Mouse (Mus musculus) MN1 (cell line): ENCODE results near the gene Alox12e.

Experiments
- DNase-seq: peaks from one replicate; pipeline ENCODE4 v3.0.0-alpha.2; 2016; ENCODE audit warnings: low spot score

The Alox12e gene

DNA sequence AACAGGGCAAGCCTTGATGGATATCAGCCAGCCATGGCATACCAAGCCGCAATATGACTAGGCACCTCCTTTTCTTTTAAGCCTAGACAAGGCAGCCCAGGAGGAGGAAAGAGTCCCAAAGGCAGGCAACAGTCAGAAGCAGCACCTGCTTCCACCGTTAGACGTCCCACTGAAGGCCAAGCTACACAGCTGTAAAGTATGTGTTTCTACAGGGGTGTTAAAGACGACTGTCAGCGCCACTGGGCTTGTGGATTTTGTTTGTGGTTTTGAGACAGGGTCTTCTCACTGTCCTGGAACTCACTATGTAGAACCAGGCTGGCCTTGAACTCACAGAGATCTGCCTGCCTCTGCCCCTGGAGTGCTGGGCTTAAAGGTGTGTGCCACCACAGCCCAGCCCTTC lies 36.7 kb downstream of the Alox12e start:
- DNase-seq = no peak

DNA sequence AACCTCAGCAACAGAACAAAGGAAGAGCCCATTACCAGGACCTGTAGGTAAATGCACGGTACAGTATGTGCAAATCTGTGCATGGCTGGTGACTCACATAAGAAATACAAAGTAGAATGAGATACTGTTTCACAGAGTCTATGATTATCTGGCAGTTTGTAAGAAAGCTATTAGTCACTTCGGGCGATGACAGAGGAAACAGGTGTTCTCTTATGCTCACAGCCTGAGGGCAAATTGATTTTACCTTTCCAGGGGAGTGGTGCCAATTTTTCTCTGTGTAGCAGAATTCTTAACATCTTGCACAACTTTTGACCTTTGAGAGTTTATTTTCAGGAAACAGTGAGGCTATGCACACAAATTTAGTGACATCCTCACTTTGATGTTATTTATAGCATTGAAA lies 37.7 kb downstream of the Alox12e start:
- DNase-seq = no peak

DNA sequence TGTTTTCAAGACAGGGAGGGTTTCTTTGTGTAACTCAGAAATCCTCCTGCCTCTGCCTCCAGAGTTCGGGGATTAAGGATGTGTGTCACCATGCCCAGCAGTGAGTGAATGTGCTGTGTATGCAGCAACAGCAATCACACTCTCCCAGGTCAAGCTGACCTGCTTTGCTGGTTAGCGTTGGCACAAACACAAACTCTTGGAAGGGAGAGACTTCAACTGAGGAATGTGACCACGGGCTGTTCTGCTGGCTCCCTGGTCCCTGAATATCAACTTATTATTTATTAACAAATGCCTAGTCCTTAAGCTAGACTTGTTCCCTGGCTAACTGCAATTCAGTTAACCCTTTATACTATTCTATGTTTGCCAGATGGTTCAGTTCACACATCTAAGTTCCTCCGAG lies 38.8 kb downstream of the Alox12e start:
- DNase-seq = no peak

DNA sequence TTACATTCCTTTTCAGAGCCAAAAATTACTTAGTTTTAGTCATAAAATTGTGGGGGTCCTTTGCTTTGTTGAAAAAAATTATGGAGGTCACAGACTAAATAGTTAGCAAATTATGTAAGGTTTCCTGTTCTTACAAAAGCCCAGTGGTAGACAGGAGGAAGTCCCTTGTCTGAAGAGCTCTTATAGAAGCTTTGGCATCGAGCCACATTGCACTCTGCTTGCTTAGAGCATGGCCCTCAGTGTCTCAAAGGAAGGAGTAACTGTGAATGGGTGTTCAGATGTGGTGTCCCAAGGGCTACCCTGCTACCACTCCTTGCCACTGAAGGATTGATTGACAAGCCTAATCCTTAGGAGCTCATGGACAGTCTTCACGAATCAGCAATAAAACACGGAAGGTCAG lies 42.0 kb downstream of the Alox12e start:
- no peak for DNase-seq

DNA sequence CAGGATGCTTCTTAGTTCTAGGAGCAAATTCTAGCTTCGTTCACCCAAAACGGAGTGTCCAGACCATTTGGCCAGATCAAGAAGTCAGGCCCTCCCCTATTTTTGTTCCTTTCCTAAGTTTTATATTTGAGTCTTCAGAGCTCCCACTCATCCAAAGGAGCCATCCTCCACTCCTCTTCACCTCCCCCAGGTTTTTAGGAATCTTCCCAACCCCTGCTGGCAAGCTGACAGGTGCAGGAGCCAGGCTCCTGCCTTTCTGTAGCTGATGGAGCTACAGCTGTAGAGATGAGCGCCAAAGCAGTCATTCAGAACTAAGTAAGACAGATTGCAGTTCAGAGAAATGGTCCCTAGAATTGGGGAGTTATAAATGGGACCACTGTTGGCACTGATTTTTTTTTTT lies 43.5 kb downstream of the Alox12e start:
- no peak for DNase-seq

DNA sequence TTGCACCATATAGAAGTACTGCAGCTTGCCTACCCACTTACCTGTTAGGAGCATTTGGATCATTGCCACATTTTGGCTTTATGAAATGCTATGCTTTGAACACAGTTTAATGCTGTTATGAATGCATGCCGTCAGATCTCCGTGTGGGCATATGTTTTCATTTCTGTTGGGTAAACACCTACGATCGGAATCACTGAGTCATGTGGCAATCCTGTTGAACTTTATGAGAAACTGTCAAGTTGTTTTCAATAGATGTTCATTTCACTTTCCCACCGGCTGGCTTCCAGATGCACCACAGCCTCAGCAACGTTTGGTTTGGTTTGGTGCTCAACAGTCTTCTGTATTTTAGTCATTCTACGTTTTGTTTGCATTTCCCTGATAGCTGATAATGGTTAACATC lies 50.8 kb downstream of the Alox12e start:
- no peak for DNase-seq

DNA sequence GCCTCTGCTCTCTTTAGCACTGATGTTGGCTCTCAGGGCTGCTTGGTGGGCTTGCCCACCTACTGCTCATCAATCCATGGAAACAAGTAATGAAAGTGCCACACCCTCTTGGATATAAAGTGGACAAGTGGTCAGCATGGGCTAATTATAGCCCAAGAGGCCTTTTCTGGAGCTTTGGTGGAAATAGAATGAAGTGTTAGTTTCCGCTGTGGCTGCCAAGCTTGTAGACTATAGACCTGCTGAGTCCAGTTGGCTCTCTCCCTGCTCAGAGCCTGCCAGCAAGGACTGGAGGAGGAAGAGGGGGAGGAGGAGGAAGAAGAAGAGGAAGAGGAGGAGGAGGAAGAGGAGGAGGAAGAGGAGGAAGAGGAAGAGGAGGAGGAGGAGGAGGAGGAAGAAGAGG lies 56.0 kb downstream of the Alox12e start:
- DNase-seq = no peak

DNA sequence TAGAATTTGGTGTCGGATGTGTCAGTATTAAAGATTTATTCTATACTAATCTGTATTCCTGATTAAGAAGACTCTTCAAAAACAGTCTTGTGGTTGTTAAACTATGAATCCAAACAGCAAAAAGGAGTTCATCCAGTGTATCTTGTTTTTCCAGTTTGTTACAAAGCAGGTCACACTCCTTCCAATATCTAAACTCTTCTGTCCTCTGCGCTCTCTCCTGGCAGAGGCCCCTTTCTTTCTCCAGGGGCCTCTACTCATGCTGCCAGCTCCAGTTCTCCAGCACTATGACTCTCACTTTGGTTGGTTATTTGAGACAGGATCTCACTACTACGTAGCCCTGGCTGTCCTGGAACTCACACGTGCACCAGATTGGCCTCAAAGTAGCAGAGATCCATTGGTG lies 56.6 kb downstream of the Alox12e start:
- DNase-seq = no peak
